ENCODE assay signal across 9 mouse cellular contexts in the genomic region with DNA sequence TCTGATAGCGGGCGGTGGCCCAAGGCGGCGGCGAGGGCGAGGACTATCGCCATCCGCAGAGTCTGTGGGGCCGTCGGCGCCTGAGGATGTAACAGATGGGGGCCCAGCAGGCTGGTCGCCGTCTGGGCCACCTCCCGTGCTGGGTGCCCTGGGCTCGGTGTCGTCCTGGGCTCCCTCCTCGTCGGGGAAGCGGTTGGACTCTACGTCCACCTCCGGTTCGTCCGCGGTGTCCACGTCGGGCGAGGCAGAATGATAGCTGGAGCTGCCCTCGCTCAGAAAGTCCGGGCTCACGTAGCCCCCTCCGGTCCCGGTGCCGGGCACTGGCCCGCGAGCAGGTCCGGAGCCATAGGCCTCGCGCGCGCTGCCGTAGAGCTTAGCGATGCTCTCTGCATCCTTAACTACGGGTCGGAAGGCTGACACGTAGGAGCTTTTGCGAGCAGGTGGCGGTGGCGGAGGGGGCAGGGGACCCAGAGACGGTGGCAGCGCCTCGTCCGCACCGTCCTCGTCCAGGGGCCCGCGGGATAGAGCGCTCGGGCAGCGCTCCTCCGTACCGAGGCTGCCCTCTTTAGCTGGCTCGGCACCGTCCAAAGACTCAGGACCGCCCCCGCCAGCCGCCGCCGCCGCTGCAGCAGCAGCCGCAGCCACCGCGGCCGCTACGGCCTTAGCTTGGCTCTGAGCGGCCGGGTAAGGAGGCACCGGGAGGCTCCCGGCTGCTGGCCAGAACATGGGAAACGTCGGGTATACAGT. TPM values are rescaled to one million over a fixed set of nuclear protein-coding genes. Genes with fewer than 3 reads are reported as not detected.
DNase-seq lines count a peak whose midpoint lies in the region; ATAC-seq and TF ChIP-seq lines count a peak whose summit lies in the region.
"Had no signal": no experiment of that assay in that cellular context is flagged by ENCODE, and none has a peak within 500 bp of the region (broad histone marks: within the 10 kb centered on the region; RNA-seq: fewer than 3 reads in every experiment).

No protein-coding gene starts in this region.

- intact Hi-C loops in heart, postnatal 14 days (cut with DNase I): no loop called here
- intact Hi-C loops in gastrocnemius, postnatal 14 days (cut with DNase I; ENCODE audit: low total_unique reads): no loop called here

- DNase-seq in heart, adult 11 months: peak; percentile 81
- DNase-seq in heart, postnatal 14 days: no peak
- DNase-seq in liver, postnatal 0 days: no peak
- no peak for DNase-seq in urinary bladder, adult 18-20 months (ENCODE audit: low spot score in 2 of 2)
- no peak for DNase-seq in frontal cortex, postnatal 10 days (ENCODE audit: low spot score in 2 of 2)
- no peak for DNase-seq in gastrocnemius, postnatal 14 days

- H3K27ac ChIP-seq in ES-Bruce4 (ENCODE audit: insufficient read depth, low read length): no peak overlapping the region
- H3K27ac ChIP-seq in heart, embryonic 16.5 days (ENCODE audit: low read length): no peak overlapping the region
- H3K27ac ChIP-seq in liver, postnatal 0 days (ENCODE audit: low read depth): no peak overlapping the region

- H3K27me3 ChIP-seq in ES-Bruce4 (ENCODE audit: control insufficient read depth, insufficient read depth, low read length, poor library complexity, severe bottlenecking): peaks cover 72% of the 10 kb centered on the region
- H3K27me3 ChIP-seq in heart, embryonic 16.5 days (ENCODE audit: control insufficient read depth, insufficient read depth, low read length): peaks cover 97% of the 10 kb centered on the region
- H3K27me3 ChIP-seq in liver, postnatal 0 days (ENCODE audit: insufficient read depth, low read length): peaks cover 100% of the 10 kb centered on the region

- H3K4me3 ChIP-seq in ES-Bruce4 (ENCODE audit: low read depth, low read length): peak overlapping the region; percentile 37
- peak overlapping the region; percentile 50 for H3K4me3 ChIP-seq in heart, embryonic 16.5 days (ENCODE audit: low read length)
- peak overlapping the region; percentile 17; the same call in 1 of the 2 replicates for H3K4me3 ChIP-seq in liver, postnatal 0 days (ENCODE audit: low read depth, low read length)

- peak overlapping the region; percentile 46 for H3K4me2 ChIP-seq in heart, embryonic 16.5 days (ENCODE audit: low read depth, low read length)
- 0 out of 2 replicates have a peak overlapping the region, but pooled peaks have one; percentile 9 for H3K4me2 ChIP-seq in liver, postnatal 0 days (ENCODE audit: low read depth, low read length)

- TF ChIP-seq EP300 in ES-Bruce4 (IDR thresholded peaks at IDR 0.05; ENCODE audit: insufficient read depth, low read depth, low read length): no peak
- no peak for TF ChIP-seq EP300 in liver, postnatal 0 days (IDR thresholded peaks at IDR 0.05; ENCODE audit: low read depth)

- WGBS in heart, embryonic 16.5 days: 1% methylated on average over 80 of the region's 80 CpGs
- WGBS in liver, postnatal 0 days (ENCODE audit: insufficient replicate concordance): 2% methylated on average over 67 of the region's 80 CpGs

- TF ChIP-seq POLR2A in ES-Bruce4 (IDR thresholded peaks at IDR 0.05; ENCODE audit: insufficient read depth, low read length): no peak

- H3K4me1 ChIP-seq in ES-Bruce4 (ENCODE audit: control insufficient read depth, insufficient read depth, low read length): peaks cover 2% of the 10 kb centered on the region
- peaks cover 34% of the 10 kb centered on the region for H3K4me1 ChIP-seq in heart, embryonic 16.5 days (ENCODE audit: control insufficient read depth, insufficient read depth, low read length)
- peaks cover 3% of the 10 kb centered on the region; the same call in 1 of the 2 replicates for H3K4me1 ChIP-seq in liver, postnatal 0 days (ENCODE audit: insufficient read depth)

- no peaks in the 10 kb centered on the region for H3K36me3 ChIP-seq in ES-Bruce4 (ENCODE audit: control insufficient read depth, insufficient read depth, low read length, poor library complexity, severe bottlenecking)
- no peaks in the 10 kb centered on the region for H3K36me3 ChIP-seq in heart, embryonic 16.5 days (ENCODE audit: control insufficient read depth, insufficient read depth)
- no peaks in the 10 kb centered on the region for H3K36me3 ChIP-seq in liver, postnatal 0 days (replicated peaks; ENCODE audit: insufficient read depth, low read length)

- no peaks in the 10 kb centered on the region for H3K9me3 ChIP-seq in ES-Bruce4 (replicated peaks; ENCODE audit: control insufficient read depth, insufficient read depth, low read length, poor library complexity, severe bottlenecking)
- no peaks in the 10 kb centered on the region for H3K9me3 ChIP-seq in heart, embryonic 16.5 days (replicated peaks; ENCODE audit: control insufficient read depth, low read length)
- no peaks in the 10 kb centered on the region for H3K9me3 ChIP-seq in liver, postnatal 0 days (ENCODE audit: low read length)

- TF ChIP-seq CTCF in ES-Bruce4 (IDR thresholded peaks at IDR 0.05; ENCODE audit: low read depth, low read length): no peak
- TF ChIP-seq CTCF in liver, postnatal 0 days (IDR thresholded peaks at IDR 0.05; ENCODE audit: low read depth): no peak

- no peak for ATAC-seq in heart, embryonic 16.5 days (replicated peaks; ENCODE audit: extremely low read depth, insufficient read depth, low FRiP score)
- no peak for ATAC-seq in liver, postnatal 0 days

- no peak overlapping the region for H3K9ac ChIP-seq in ES-Bruce4 (ENCODE audit: low read depth, poor library complexity, severe bottlenecking)
- H3K9ac ChIP-seq in heart, embryonic 16.5 days (ENCODE audit: low read length): no peak overlapping the region
- H3K9ac ChIP-seq in liver, postnatal 0 days (replicated peaks): no peak overlapping the region

RNA-seq across cellular contexts. Expression of gene Skor1, which starts 4.1 kb away (rescaled TPM):
- total RNA-seq in heart, postnatal 14 days (2021): not detected
- not detected in 2 replicates for polyA plus RNA-seq in ES-Bruce4 (2011; ENCODE audit: insufficient read depth, insufficient read length, low read depth, missing spikeins)
- not detected in 2 replicates for polyA plus RNA-seq in heart, embryonic 16.5 days (2015; fragmentation: Nextera tagmentation; extraction: Ambion mirVana)
- polyA plus RNA-seq in liver, postnatal 0 days (2015; fragmentation: Nextera tagmentation; extraction: Ambion mirVana): not detected in 2 replicates
- under 1 TPM in 1 of 2 experiments, not detected in 1; 0.12 TPM for total RNA-seq in gastrocnemius, postnatal 14 days (2021)
- polyA plus RNA-seq: C2C12 had no signal
